Mouse (Mus musculus): ENCODE data around the gene Car2.
A peak's percentile ranks its signal among the peaks of the same experiment; 100 is the strongest.

Gene Car2

GRCm38 (mm10) chr3:14879293-14879692 lies 6.8 kb upstream of the Car2 start:
- no peak for DNase-seq

- DNase-seq: no peak
These were observed 5.8 kb upstream of the Car2 start for GRCm38 (mm10) chr3:14880277-14880676.

- no peak for DNase-seq
These were observed 4.1 kb upstream of the Car2 start for GRCm38 (mm10) chr3:14882005-14882404.

GRCm38 (mm10) chr3:14882756-14883155 lies 3.3 kb upstream of the Car2 start:
- no peak for DNase-seq

GRCm38 (mm10) chr3:14884826-14885225 lies 1.2 kb upstream of the Car2 start:
- DNase-seq: no peak

- no peak for DNase-seq
These were observed 1.1 kb downstream of the Car2 start for GRCm38 (mm10) chr3:14887134-14887666.

GRCm38 (mm10) chr3:14887686-14888295 lies 1.7 kb downstream of the Car2 start:
- no peak for DNase-seq

- no peak for DNase-seq
These were observed 2.5 kb downstream of the Car2 start for GRCm38 (mm10) chr3:14888549-14888948.

- no peak for DNase-seq
These were observed 3.0 kb downstream of the Car2 start for GRCm38 (mm10) chr3:14889085-14889484.

- DNase-seq: no peak
These were observed 3.8 kb downstream of the Car2 start for GRCm38 (mm10) chr3:14889716-14890409.

- no peak for DNase-seq
These were observed 6.9 kb downstream of the Car2 start for GRCm38 (mm10) chr3:14892991-14893390.

GRCm38 (mm10) chr3:14893700-14894099 lies 7.6 kb downstream of the Car2 start:
- DNase-seq: no peak

GRCm38 (mm10) chr3:14895333-14895732 lies 9.3 kb downstream of the Car2 start:
- DNase-seq: no peak

- no peak for DNase-seq
These were observed 11.7 kb downstream of the Car2 start for GRCm38 (mm10) chr3:14897770-14898169.

GRCm38 (mm10) chr3:14903380-14903779 lies 17.3 kb downstream of the Car2 start:
- no peak for DNase-seq

GRCm38 (mm10) chr3:14904165-14904564 lies 18.1 kb downstream of the Car2 start:
- DNase-seq: no peak

- DNase-seq: no peak
These were observed 21.2 kb downstream of the Car2 start for GRCm38 (mm10) chr3:14907271-14907670.

- DNase-seq: peak; percentile 44
These were observed 26.0 kb downstream of the Car2 start for GRCm38 (mm10) chr3:14911992-14912582.

GRCm38 (mm10) chr3:14913774-14914173 lies 27.7 kb downstream of the Car2 start:
- DNase-seq: no peak

GRCm38 (mm10) chr3:14915355-14915754 lies 29.3 kb downstream of the Car2 start:
- no peak for DNase-seq

- no peak for DNase-seq
These were observed 31.2 kb downstream of the Car2 start for GRCm38 (mm10) chr3:14917261-14917660.

- no peak for DNase-seq
These were observed 58.6 kb downstream of the Car2 start for GRCm38 (mm10) chr3:14944706-14945105.

- no peak for DNase-seq
These were observed 59.6 kb downstream of the Car2 start for GRCm38 (mm10) chr3:14945627-14946026.
